9 mouse cellular contexts compared by ENCODE assay signal in the genomic region with DNA sequence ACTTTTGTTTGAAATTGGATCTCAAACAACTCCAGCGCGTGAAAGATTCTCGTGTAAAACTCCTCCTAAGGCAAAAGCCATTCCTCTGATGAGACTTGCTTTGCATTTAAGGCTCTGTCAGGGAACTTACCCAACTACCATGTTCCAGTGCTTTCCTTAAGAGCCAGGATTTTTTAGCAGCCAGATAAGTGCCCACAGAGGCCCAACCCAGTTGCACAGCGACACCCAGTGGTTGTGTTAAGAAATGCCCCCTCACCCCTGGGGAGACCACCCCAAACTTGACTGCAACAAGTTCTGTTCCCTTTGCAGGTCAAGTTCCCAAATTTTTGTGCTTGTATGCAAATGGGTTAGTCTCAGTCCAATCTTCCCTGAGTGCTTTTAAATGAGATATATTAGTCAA.
DNase-seq lines count a peak whose midpoint lies in the region; ATAC-seq and TF ChIP-seq lines count a peak whose summit lies in the region.
"Had no signal": no experiment of that assay in that cellular context is flagged by ENCODE, and none has a peak within 500 bp of the region (broad histone marks: within the 10 kb centered on the region; RNA-seq: fewer than 3 reads in every experiment).

No protein-coding gene starts in this region.

- peaks cover 22% of the 10 kb centered on the region for H3K4me1 ChIP-seq in hindbrain, embryonic 10.5 days (replicated peaks)
- peaks cover 8% of the 10 kb centered on the region; the same call in 1 of the 2 replicates for H3K4me1 ChIP-seq in hindbrain, embryonic 12.5 days
- H3K4me1 ChIP-seq in liver, embryonic 14.5 days (replicated peaks; ENCODE audit: control insufficient read depth in 2 of 2, insufficient read depth in 2 of 2, low read length in 1 of 2): peaks cover 0 to 5% of the 10 kb centered on the region in 2 experiments; a peak in 1 of 4 replicates
- H3K4me1 ChIP-seq: lung, embryonic 15.5 days had no signal

- no peak for TF ChIP-seq EP300 in liver, embryonic 14.5 days (IDR thresholded peaks at IDR 0.05; ENCODE audit: low read depth)

- ATAC-seq in hindbrain, embryonic 12.5 days (ENCODE audit: low FRiP score): no peak
- no peak for ATAC-seq in liver, embryonic 14.5 days (ENCODE audit: insufficient read depth)
- no peak for ATAC-seq in cerebellum, adult (ENCODE audit: insufficient number of reproducible peaks, low FRiP score, low TSS enrichment)

- no peak overlapping the region for H3K9ac ChIP-seq in hindbrain, embryonic 12.5 days
- no peak overlapping the region for H3K9ac ChIP-seq in liver, embryonic 14.5 days (replicated peaks)
- H3K9ac ChIP-seq: lung, embryonic 15.5 days had no signal

- H3K4me3 ChIP-seq in hindbrain, embryonic 10.5 days: no peak overlapping the region
- no peak overlapping the region for H3K4me3 ChIP-seq in hindbrain, embryonic 12.5 days
- H3K4me3 ChIP-seq in liver, embryonic 14.5 days (ENCODE audit: insufficient read depth in 1 of 2, low read depth in 2 of 2, low read length in 2 of 2): no peak overlapping the region
- H3K4me3 ChIP-seq: lung, embryonic 15.5 days had no signal

- H3K9me3 ChIP-seq in hindbrain, embryonic 10.5 days: no peaks in the 10 kb centered on the region
- no peaks in the 10 kb centered on the region for H3K9me3 ChIP-seq in hindbrain, embryonic 12.5 days (replicated peaks)
- H3K9me3 ChIP-seq in liver, embryonic 14.5 days (ENCODE audit: control insufficient read depth, low read length): no peaks in the 10 kb centered on the region
- H3K9me3 ChIP-seq: lung, embryonic 15.5 days had no signal

- peak; percentile 65 for TF ChIP-seq CTCF in liver, embryonic 14.5 days (IDR thresholded peaks at IDR 0.05; ENCODE audit: low read depth)

- H3K27ac ChIP-seq in hindbrain, embryonic 10.5 days: no peak overlapping the region
- H3K27ac ChIP-seq in hindbrain, embryonic 12.5 days: no peak overlapping the region
- H3K27ac ChIP-seq in liver, embryonic 14.5 days: no peak overlapping the region
- H3K27ac ChIP-seq: lung, embryonic 15.5 days had no signal

- WGBS in hindbrain, embryonic 10.5 days: 35% methylated on average over 4 of the region's 4 CpGs
- WGBS in hindbrain, embryonic 12.5 days: 29% methylated on average over 4 of the region's 4 CpGs
- 41% methylated on average over 4 of the region's 4 CpGs for WGBS in liver, embryonic 14.5 days (ENCODE audit: insufficient replicate concordance)

- H3K27me3 ChIP-seq in hindbrain, embryonic 10.5 days (ENCODE audit: insufficient read depth, poor library complexity, severe bottlenecking): peaks cover 6% of the 10 kb centered on the region; the same call in 1 of the 2 replicates
- 0 out of 2 replicates have a peak, but pooled peaks cover 3% of the 10 kb centered on the region for H3K27me3 ChIP-seq in hindbrain, embryonic 12.5 days
- H3K27me3 ChIP-seq in liver, embryonic 14.5 days (ENCODE audit: control insufficient read depth, insufficient read depth, low read length): no peaks in the 10 kb centered on the region
- H3K27me3 ChIP-seq: lung, embryonic 15.5 days had no signal

- DNase-seq in hindbrain, embryonic 10.5 days (ENCODE audit: low spot score): peak; percentile 24
- DNase-seq in 3134 (ENCODE audit: extremely low read depth, insufficient read length, low spot score): peak; percentile 16
- peak; percentile 49 for DNase-seq in R1 (ENCODE audit: low read depth, low spot score)
- DNase-seq in liver, embryonic 14.5 days (ENCODE audit: low read depth in 3 of 3, low spot score in 3 of 3): no peak
- DNase-seq in urinary bladder, postnatal 25 days (ENCODE audit: low spot score): no peak
- DNase-seq in right cerebral cortex, postnatal 25 days: no peak

- no peaks in the 10 kb centered on the region for H3K36me3 ChIP-seq in hindbrain, embryonic 10.5 days
- no peaks in the 10 kb centered on the region for H3K36me3 ChIP-seq in hindbrain, embryonic 12.5 days
- no peaks in the 10 kb centered on the region for H3K36me3 ChIP-seq in liver, embryonic 14.5 days (replicated peaks; ENCODE audit: control insufficient read depth, insufficient read depth, low read depth)
- H3K36me3 ChIP-seq: lung, embryonic 15.5 days had no signal

- no peak overlapping the region for H3K4me2 ChIP-seq in hindbrain, embryonic 12.5 days (replicated peaks)
- no peak overlapping the region for H3K4me2 ChIP-seq in liver, embryonic 14.5 days (ENCODE audit: low read depth)
- H3K4me2 ChIP-seq: lung, embryonic 15.5 days had no signal

Comparison
In these comparisons a context has a peak if more than half of its experiments do, and no peak if none do; other contexts are left out.
1. DNase-seq: peak in hindbrain, embryonic 10.5 days (single experiment), 3134 (single experiment) and R1 (single experiment); none in liver, embryonic 14.5 days (0 of 3), urinary bladder, postnatal 25 days (single experiment) and right cerebral cortex, postnatal 25 days (single experiment).